Comparison of ENCODE assay signal across 28 mouse cellular contexts in genomic region chr7:132174296-132174695, GRCm38 (mm10). TPM values are rescaled to one million over a fixed set of nuclear protein-coding genes. Genes with fewer than 3 reads are reported as not detected.
A peak's percentile ranks its signal among the peaks of the same experiment; 100 is the strongest.
DNase-seq lines count a peak whose midpoint lies in the region; ATAC-seq and TF ChIP-seq lines count a peak whose summit lies in the region.
"Had no signal": no experiment of that assay in that cellular context is flagged by ENCODE, and none has a peak within 500 bp of the region (broad histone marks: within the 10 kb centered on the region; RNA-seq: fewer than 3 reads in every experiment).

No protein-coding gene starts in this region.

- DNase-seq in forebrain, postnatal 0 days: no peak
- no peak for DNase-seq in left cerebral cortex, adult 2 months (ENCODE audit: extremely low spot score in 1 of 2, low spot score in 2 of 2)
- no peak for DNase-seq in left cerebral cortex, adult 11 months (ENCODE audit: low spot score)
- DNase-seq in brain, embryonic 14.5 days (ENCODE audit: low read depth): peak; percentile 34
- peak; percentile 49 for DNase-seq in telencephalon, adult 2 months (ENCODE audit: low read depth, low spot score)
- DNase-seq in retina, postnatal 1 day: no peak
- DNase-seq: adrenal gland, adult 2 months; adrenal gland, postnatal 14 days; cerebellum, adult 18-20 months; cerebellum, adult 9-10 months; cerebellum, postnatal 14 days; gastrocnemius, postnatal 10 days; gastrocnemius, postnatal 36 days; heart, adult 11 months; heart, postnatal 36 days; kidney, adult 11 months had no signal

- H3K4me3 ChIP-seq in forebrain, postnatal 0 days (ENCODE audit: low read depth, low read length): no peak overlapping the region
- no peak overlapping the region for H3K4me3 ChIP-seq in forebrain, embryonic 12.5 days (replicated peaks)
- no peak overlapping the region for H3K4me3 ChIP-seq in left cerebral cortex, adult 2 months
- H3K4me3 ChIP-seq: embryonic facial prominence, embryonic 12.5 days; embryonic facial prominence, embryonic 15.5 days; hindbrain, embryonic 10.5 days; hindbrain, embryonic 13.5 days; intestine, embryonic 15.5 days had no signal

- WGBS in forebrain, postnatal 0 days: 43% methylated on average over 2 of the region's 2 CpGs
- 86% methylated on average over 2 of the region's 2 CpGs for WGBS in forebrain, embryonic 12.5 days

- H3K9me3 ChIP-seq in forebrain, postnatal 0 days (ENCODE audit: low read length): no peaks in the 10 kb centered on the region
- no peaks in the 10 kb centered on the region; the same call in 1 of the 2 replicates for H3K9me3 ChIP-seq in forebrain, embryonic 12.5 days
- H3K9me3 ChIP-seq: embryonic facial prominence, embryonic 15.5 days; hindbrain, embryonic 10.5 days; intestine, embryonic 15.5 days had no signal

- no peak for TF ChIP-seq POLR2A in brain, embryonic 14.5 days (IDR thresholded peaks at IDR 0.05; ENCODE audit: borderline replicate concordance, extremely low read depth, insufficient read depth, insufficient read length, poor library complexity, severe bottlenecking)

- H3K4me1 ChIP-seq in forebrain, postnatal 0 days (ENCODE audit: insufficient read depth): peaks cover 21% of the 10 kb centered on the region
- peaks cover 14% of the 10 kb centered on the region for H3K4me1 ChIP-seq in forebrain, embryonic 12.5 days
- H3K4me1 ChIP-seq: intestine, embryonic 15.5 days had no signal

- peak overlapping the region; percentile 31 for H3K27ac ChIP-seq in forebrain, postnatal 0 days (ENCODE audit: low read depth, low read length)
- no peak overlapping the region for H3K27ac ChIP-seq in forebrain, embryonic 12.5 days
- H3K27ac ChIP-seq in left cerebral cortex, adult 2 months: peak overlapping the region; percentile 48; the same call in 1 of the 2 replicates
- H3K27ac ChIP-seq: embryonic facial prominence, embryonic 12.5 days; embryonic facial prominence, embryonic 15.5 days; hindbrain, embryonic 10.5 days; hindbrain, embryonic 13.5 days; intestine, embryonic 15.5 days had no signal

- TF ChIP-seq CTCF in forebrain, postnatal 0 days (IDR thresholded peaks at IDR 0.05; ENCODE audit: low read depth): no peak
- no peak for TF ChIP-seq CTCF in left cerebral cortex, adult 2 months (IDR thresholded peaks at IDR 0.05)
- TF ChIP-seq CTCF in brain, embryonic 14.5 days (IDR thresholded peaks at IDR 0.05; ENCODE audit: borderline replicate concordance, extremely low read depth, insufficient read depth, insufficient read length): no peak

- H3K9ac ChIP-seq in forebrain, postnatal 0 days: no peak overlapping the region
- no peak overlapping the region for H3K9ac ChIP-seq in forebrain, embryonic 12.5 days
- H3K9ac ChIP-seq: embryonic facial prominence, embryonic 12.5 days; embryonic facial prominence, embryonic 15.5 days; hindbrain, embryonic 13.5 days; intestine, embryonic 15.5 days had no signal

- H3K36me3 ChIP-seq in forebrain, postnatal 0 days (ENCODE audit: insufficient read depth): no peaks in the 10 kb centered on the region
- H3K36me3 ChIP-seq in forebrain, embryonic 12.5 days (replicated peaks): no peaks in the 10 kb centered on the region
- H3K36me3 ChIP-seq: embryonic facial prominence, embryonic 12.5 days; embryonic facial prominence, embryonic 15.5 days; hindbrain, embryonic 10.5 days; hindbrain, embryonic 13.5 days; intestine, embryonic 15.5 days had no signal

- no peak overlapping the region for H3K4me2 ChIP-seq in forebrain, postnatal 0 days (ENCODE audit: low read depth)
- H3K4me2 ChIP-seq in forebrain, embryonic 12.5 days: no peak overlapping the region
- H3K4me2 ChIP-seq: embryonic facial prominence, embryonic 12.5 days; embryonic facial prominence, embryonic 15.5 days; heart, embryonic 11.5 days; hindbrain, embryonic 13.5 days; intestine, embryonic 15.5 days had no signal

- intact Hi-C loops in left cerebral cortex, adult 2 months (cut with DNase I): loop anchor here (5.0 kb wide), 1 partner anchor 207 kb away; the partner anchor contains the start of gene Gpr26

- H3K27me3 ChIP-seq in forebrain, postnatal 0 days (ENCODE audit: insufficient read depth, low read length): no peaks in the 10 kb centered on the region
- H3K27me3 ChIP-seq in forebrain, embryonic 12.5 days: peaks cover 4% of the 10 kb centered on the region; the same call in 1 of the 2 replicates
- H3K27me3 ChIP-seq: embryonic facial prominence, embryonic 12.5 days; embryonic facial prominence, embryonic 15.5 days; hindbrain, embryonic 13.5 days; intestine, embryonic 15.5 days had no signal

- ATAC-seq in forebrain, postnatal 0 days: peak; percentile 40
- no peak for ATAC-seq in forebrain, embryonic 12.5 days (ENCODE audit: low FRiP score)
- ATAC-seq: CD4-positive, CD25-positive, alpha-beta regulatory T cell, adult 4 months; forebrain, embryonic 14.5 days; hindbrain, embryonic 16.5 days; intestine, embryonic 15.5 days had no signal

RNA-seq across cellular contexts. Expression of gene Cpxm2, which starts 19.8 kb away (rescaled TPM):
- 2.1 and 3.1 TPM in 2 replicates for total RNA-seq in forebrain, postnatal 0 days (2014; rRNA removed)
- 1.7 and 2.2 TPM in 2 replicates for polyA plus RNA-seq in forebrain, postnatal 0 days (2015; fragmentation: Nextera tagmentation; extraction: Ambion mirVana)
- polyA plus RNA-seq in forebrain, embryonic 12.5 days (2016; fragmentation: Nextera tagmentation; extraction: Ambion mirVana): 3.1 and 5.1 TPM in 2 replicates
- total RNA-seq in left cerebral cortex, adult 2 months (2021): 1 to 10 TPM; 3.7 to 3.9 TPM
- polyA plus RNA-seq in brain, embryonic 14.5 days (2012; rRNA removed): 1.4 and 3.1 TPM in 2 replicates
- total RNA-seq: MEL had no signal
- polyA plus RNA-seq: C2C12; CD4-positive, CD25-positive, alpha-beta regulatory T cell, adult 4 months; heart, embryonic 11.5 days had no signal

Comparison
In these comparisons a context has a peak if more than half of its experiments do, and no peak if none do; other contexts are left out.
1. DNase-seq: peak in brain, embryonic 14.5 days (single experiment) and telencephalon, adult 2 months (single experiment); none in forebrain, postnatal 0 days (single experiment), left cerebral cortex, adult 2 months (0 of 2), left cerebral cortex, adult 11 months (single experiment) and retina, postnatal 1 day (single experiment).